Comparison of ENCODE assay signal across 29 mouse cellular contexts in the genomic region with DNA sequence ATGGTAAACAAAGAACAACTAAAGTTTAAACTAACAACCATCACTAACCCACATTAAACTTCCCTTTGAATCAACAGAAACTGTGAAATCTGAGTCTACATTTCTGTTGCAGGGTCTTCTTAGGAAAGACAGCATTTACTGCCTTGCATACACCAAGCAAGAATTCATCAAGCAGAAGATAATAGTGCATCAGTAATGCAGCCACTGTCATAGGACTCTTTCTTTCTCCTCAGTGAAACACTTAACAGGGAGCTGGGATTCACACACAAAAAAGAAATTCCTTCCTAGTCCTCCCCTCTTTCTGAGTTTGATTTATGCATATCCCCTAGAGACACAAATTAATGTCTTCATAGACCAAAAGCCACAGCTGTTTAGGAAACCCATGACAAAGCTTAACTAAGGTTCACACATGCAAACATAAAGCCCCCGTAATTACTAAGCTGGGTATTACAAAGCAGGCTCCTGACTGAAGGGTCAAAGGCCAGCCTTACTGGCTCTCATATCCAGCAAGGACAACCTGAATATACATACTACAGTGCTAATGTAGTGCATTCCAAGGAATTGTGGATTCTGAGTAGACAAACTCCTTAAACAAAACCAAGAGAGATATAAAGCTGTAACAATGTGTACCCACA.
DNase-seq lines count a peak whose midpoint lies in the region; ATAC-seq lines count a peak whose summit lies in the region.
"Had no signal": no experiment of that assay in that cellular context is flagged by ENCODE, and none has a peak within 500 bp of the region (broad histone marks: within the 10 kb centered on the region; RNA-seq: fewer than 3 reads in every experiment).

No protein-coding gene starts in this region.

- no peaks in the 10 kb centered on the region for H3K27me3 ChIP-seq in hindbrain, embryonic 12.5 days
- H3K27me3 ChIP-seq in hindbrain, embryonic 10.5 days (ENCODE audit: insufficient read depth, poor library complexity, severe bottlenecking) = no peaks in the 10 kb centered on the region
- no peaks in the 10 kb centered on the region for H3K27me3 ChIP-seq in midbrain, embryonic 14.5 days (ENCODE audit: control insufficient read depth, insufficient read depth, low read length)
- H3K27me3 ChIP-seq in midbrain, embryonic 15.5 days (replicated peaks) = no peaks in the 10 kb centered on the region
- H3K27me3 ChIP-seq: forebrain, embryonic 13.5 days; intestine, embryonic 15.5 days; liver, embryonic 12.5 days; megakaryocyte, embryonic 14.5 days had no signal

- peak; percentile 16 for ATAC-seq in hindbrain, embryonic 12.5 days (ENCODE audit: low FRiP score)
- no peak for ATAC-seq in midbrain, embryonic 14.5 days (ENCODE audit: low FRiP score, low TSS enrichment)
- no peak for ATAC-seq in midbrain, embryonic 15.5 days (replicated peaks)
- ATAC-seq: forebrain, embryonic 13.5 days; hindbrain, postnatal 0 days; intestine, embryonic 15.5 days; liver, embryonic 12.5 days; liver, postnatal 0 days had no signal

- H3K9me3 ChIP-seq in hindbrain, embryonic 12.5 days (replicated peaks) = no peaks in the 10 kb centered on the region
- H3K9me3 ChIP-seq in hindbrain, embryonic 10.5 days = no peaks in the 10 kb centered on the region
- no peaks in the 10 kb centered on the region for H3K9me3 ChIP-seq in midbrain, embryonic 14.5 days (ENCODE audit: control insufficient read depth, low read length)
- no peaks in the 10 kb centered on the region for H3K9me3 ChIP-seq in midbrain, embryonic 15.5 days
- H3K9me3 ChIP-seq: forebrain, embryonic 13.5 days; G1E; heart, embryonic 10.5 days; intestine, embryonic 15.5 days; liver, embryonic 12.5 days; megakaryocyte, embryonic 14.5 days had no signal

- H3K36me3 ChIP-seq in hindbrain, embryonic 12.5 days = no peaks in the 10 kb centered on the region
- H3K36me3 ChIP-seq in hindbrain, embryonic 10.5 days = no peaks in the 10 kb centered on the region
- H3K36me3 ChIP-seq in midbrain, embryonic 14.5 days (ENCODE audit: control insufficient read depth, insufficient read depth, low read length) = no peaks in the 10 kb centered on the region
- H3K36me3 ChIP-seq in midbrain, embryonic 15.5 days (replicated peaks) = no peaks in the 10 kb centered on the region
- H3K36me3 ChIP-seq: G1E; heart, embryonic 10.5 days; intestine, embryonic 15.5 days; liver, embryonic 12.5 days had no signal

- H3K4me2 ChIP-seq in hindbrain, embryonic 12.5 days (replicated peaks) = no peak overlapping the region
- H3K4me2 ChIP-seq in midbrain, embryonic 14.5 days (ENCODE audit: low read length) = no peak overlapping the region
- H3K4me2 ChIP-seq in midbrain, embryonic 15.5 days = no peak overlapping the region
- H3K4me2 ChIP-seq: forebrain, embryonic 13.5 days; intestine, embryonic 15.5 days; liver, embryonic 12.5 days had no signal

- no peak overlapping the region for H3K9ac ChIP-seq in hindbrain, embryonic 12.5 days
- no peak overlapping the region for H3K9ac ChIP-seq in midbrain, embryonic 14.5 days (replicated peaks; ENCODE audit: low read length)
- no peak overlapping the region for H3K9ac ChIP-seq in midbrain, embryonic 15.5 days
- H3K9ac ChIP-seq: forebrain, embryonic 13.5 days; intestine, embryonic 15.5 days; liver, embryonic 12.5 days; liver, postnatal 0 days had no signal

- no peak overlapping the region for H3K4me3 ChIP-seq in hindbrain, embryonic 12.5 days
- no peak overlapping the region for H3K4me3 ChIP-seq in hindbrain, embryonic 10.5 days
- no peak overlapping the region for H3K4me3 ChIP-seq in midbrain, embryonic 14.5 days (replicated peaks; ENCODE audit: low read depth, low read length)
- H3K4me3 ChIP-seq in midbrain, embryonic 15.5 days = no peak overlapping the region
- H3K4me3 ChIP-seq: forebrain, embryonic 13.5 days; heart, embryonic 10.5 days; intestine, embryonic 15.5 days; liver, embryonic 12.5 days; megakaryocyte, embryonic 14.5 days had no signal

- H3K4me1 ChIP-seq in hindbrain, embryonic 12.5 days = no peaks in the 10 kb centered on the region
- 0 out of 2 replicates have a peak, but pooled peaks cover 3% of the 10 kb centered on the region for H3K4me1 ChIP-seq in hindbrain, embryonic 10.5 days (replicated peaks)
- H3K4me1 ChIP-seq in midbrain, embryonic 14.5 days (ENCODE audit: control insufficient read depth, insufficient read depth, low read length) = no peaks in the 10 kb centered on the region
- H3K4me1 ChIP-seq in midbrain, embryonic 15.5 days = no peaks in the 10 kb centered on the region
- H3K4me1 ChIP-seq: forebrain, embryonic 13.5 days; heart, embryonic 10.5 days; intestine, embryonic 15.5 days; liver, embryonic 12.5 days; megakaryocyte, embryonic 14.5 days had no signal

- no peak overlapping the region for H3K27ac ChIP-seq in hindbrain, embryonic 12.5 days
- H3K27ac ChIP-seq in hindbrain, embryonic 10.5 days = no peak overlapping the region
- no peak overlapping the region for H3K27ac ChIP-seq in midbrain, embryonic 14.5 days (replicated peaks; ENCODE audit: low read depth, low read length)
- H3K27ac ChIP-seq in midbrain, embryonic 15.5 days = no peak overlapping the region
- H3K27ac ChIP-seq: forebrain, embryonic 13.5 days; heart, embryonic 10.5 days; hindbrain, postnatal 0 days; intestine, embryonic 15.5 days; liver, embryonic 12.5 days had no signal

- DNase-seq in hindbrain, embryonic 10.5 days (ENCODE audit: low spot score) = no peak
- peak; percentile 0 for DNase-seq in midbrain, embryonic 14.5 days
- peak; percentile 12 for DNase-seq in embryo, embryonic 11 days
- peak; percentile 15 for DNase-seq in retina, postnatal 1 day
- DNase-seq in adrenal gland, adult 18-20 months (ENCODE audit: low spot score in 2 of 2) = no peak
- DNase-seq: adrenal gland, postnatal 10 days; cerebellum, adult 11 months; cerebellum, adult 9-10 months; cerebellum, postnatal 36 days; gastrocnemius, postnatal 14 days; heart, postnatal 4 days; kidney, adult 2 months; kidney, postnatal 10 days; layer of hippocampus, postnatal 36 days; left cerebral cortex, postnatal 4 days; liver, postnatal 0 days; lung, postnatal 4 days; right cerebral cortex, adult 18-20 months; right cerebral cortex, postnatal 4 days; thymus, postnatal 4 days had no signal

- WGBS in hindbrain, embryonic 12.5 days = 36% methylated on average over 1 of the region's 1 CpGs
- 46% methylated on average over 1 of the region's 1 CpGs for WGBS in hindbrain, embryonic 10.5 days
- 26% methylated on average over 1 of the region's 1 CpGs for WGBS in midbrain, embryonic 14.5 days
- 31% methylated on average over 1 of the region's 1 CpGs for WGBS in midbrain, embryonic 15.5 days

Comparison
In these comparisons a context has a peak if more than half of its experiments do, and no peak if none do; other contexts are left out.
1. DNase-seq: peak in midbrain, embryonic 14.5 days (single experiment), embryo, embryonic 11 days (single experiment) and retina, postnatal 1 day (single experiment); none in hindbrain, embryonic 10.5 days (single experiment) and adrenal gland, adult 18-20 months (0 of 2).